Mouse (Mus musculus): ENCODE results near the gene Gpr3. TPM values are rescaled to one million over a fixed set of nuclear protein-coding genes. Genes with fewer than 3 reads are reported as not detected.

The Gpr3 gene
- polyA plus RNA-seq, 1 experiment from 2014 or later, result not detected

- DNase-seq (ENCODE audit: low spot score), result no peak
Observed at GRCm38 (mm10) chr4:133199743-133200142, 12.6 kb downstream of the Gpr3 start.

GRCm38 (mm10) chr4:133198337-133199180 lies 13.8 kb downstream of the Gpr3 start:
- no peak for DNase-seq (ENCODE audit: low spot score)

GRCm38 (mm10) chr4:133197801-133198286 lies 14.5 kb downstream of the Gpr3 start:
- no peak for DNase-seq (ENCODE audit: low spot score)

GRCm38 (mm10) chr4:133197355-133197754 lies 15.0 kb downstream of the Gpr3 start:
- no peak for DNase-seq (ENCODE audit: low spot score)

GRCm38 (mm10) chr4:133196852-133197251 lies 15.5 kb downstream of the Gpr3 start:
- peak; percentile 76 for DNase-seq (ENCODE audit: low spot score)

GRCm38 (mm10) chr4:133196136-133196535 lies 16.2 kb downstream of the Gpr3 start:
- no peak for DNase-seq (ENCODE audit: low spot score)

GRCm38 (mm10) chr4:133195014-133195413 lies 17.3 kb downstream of the Gpr3 start:
- no peak for DNase-seq (ENCODE audit: low spot score)

- no peak for DNase-seq (ENCODE audit: low spot score)
Observed at GRCm38 (mm10) chr4:133194482-133194881, 17.9 kb downstream of the Gpr3 start.

- no peak for DNase-seq (ENCODE audit: low spot score)
Observed at GRCm38 (mm10) chr4:133189396-133189795, 22.9 kb downstream of the Gpr3 start.

- no peak for DNase-seq (ENCODE audit: low spot score)
Observed at GRCm38 (mm10) chr4:133186856-133187255, 25.5 kb downstream of the Gpr3 start.

GRCm38 (mm10) chr4:133185893-133186292 lies 26.4 kb downstream of the Gpr3 start:
- no peak for DNase-seq (ENCODE audit: low spot score)

- no peak for DNase-seq (ENCODE audit: low spot score)
Observed at GRCm38 (mm10) chr4:133184898-133185665, 27.3 kb downstream of the Gpr3 start.

GRCm38 (mm10) chr4:133184031-133184897 lies 28.1 kb downstream of the Gpr3 start:
- DNase-seq (ENCODE audit: low spot score), result no peak

- DNase-seq (ENCODE audit: low spot score), result peak; percentile 50
Observed at GRCm38 (mm10) chr4:133182439-133183033, 29.8 kb downstream of the Gpr3 start.

- DNase-seq (ENCODE audit: low spot score), result no peak
Observed at GRCm38 (mm10) chr4:133179258-133179657, 33.1 kb downstream of the Gpr3 start.

- DNase-seq (ENCODE audit: low spot score), result no peak
Observed at GRCm38 (mm10) chr4:133178305-133178704, 34.0 kb downstream of the Gpr3 start.

GRCm38 (mm10) chr4:133176761-133177403 lies 35.5 kb downstream of the Gpr3 start:
- DNase-seq (ENCODE audit: low spot score), result no peak

GRCm38 (mm10) chr4:133175998-133176760 lies 36.2 kb downstream of the Gpr3 start:
- no peak for DNase-seq (ENCODE audit: low spot score)

GRCm38 (mm10) chr4:133175274-133175673 lies 37.1 kb downstream of the Gpr3 start:
- DNase-seq (ENCODE audit: low spot score), result no peak

- peak; percentile 78 for DNase-seq (ENCODE audit: low spot score)
Observed at GRCm38 (mm10) chr4:133174361-133174760, 38.0 kb downstream of the Gpr3 start.

Measured in thymus, postnatal 0 days (tissue).